Mouse (Mus musculus): ENCODE results near the gene Ttc36.

Gene Ttc36

DNA sequence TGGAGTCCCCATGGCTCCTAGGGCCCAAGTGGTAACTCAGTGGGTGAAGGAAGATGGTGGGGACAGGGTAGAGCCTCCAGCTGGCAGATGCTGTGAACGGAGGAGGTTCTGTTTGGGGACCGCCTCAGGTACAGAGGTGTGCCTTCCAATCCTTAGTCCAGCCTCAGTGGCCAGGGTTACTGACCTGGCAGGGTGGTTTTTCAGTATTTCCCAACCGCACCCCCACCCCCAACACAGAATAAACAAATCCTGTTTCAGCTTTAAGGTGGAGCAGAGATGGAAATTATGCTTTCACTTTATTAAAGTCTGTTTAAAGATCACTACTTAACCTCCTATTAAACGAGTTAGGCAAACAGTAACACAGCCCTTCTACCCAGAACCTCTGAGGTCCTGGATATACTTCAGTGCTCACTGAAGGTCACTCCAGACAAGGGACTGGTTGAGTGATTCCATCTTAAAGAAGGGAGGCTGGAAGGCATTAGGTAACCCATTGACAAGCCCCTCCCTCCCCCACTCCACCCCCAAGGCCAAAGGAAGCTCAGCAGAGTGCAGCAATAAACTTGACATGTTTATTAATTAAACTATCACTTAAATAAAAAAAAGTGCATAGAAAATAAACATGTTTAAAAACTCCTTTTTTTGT lies at the start of gene Ttc36:
Gene Ttc36 (minus strand): TSS at position 265 of the 643 bp plus-strand sequence.
- peak; percentile 63 to 77 for DNase-seq

- DNase-seq: no peak
Measured at GRCm38 (mm10) chr9:44847446-44847845, 44.6 kb upstream of the Ttc36 start.

DNA sequence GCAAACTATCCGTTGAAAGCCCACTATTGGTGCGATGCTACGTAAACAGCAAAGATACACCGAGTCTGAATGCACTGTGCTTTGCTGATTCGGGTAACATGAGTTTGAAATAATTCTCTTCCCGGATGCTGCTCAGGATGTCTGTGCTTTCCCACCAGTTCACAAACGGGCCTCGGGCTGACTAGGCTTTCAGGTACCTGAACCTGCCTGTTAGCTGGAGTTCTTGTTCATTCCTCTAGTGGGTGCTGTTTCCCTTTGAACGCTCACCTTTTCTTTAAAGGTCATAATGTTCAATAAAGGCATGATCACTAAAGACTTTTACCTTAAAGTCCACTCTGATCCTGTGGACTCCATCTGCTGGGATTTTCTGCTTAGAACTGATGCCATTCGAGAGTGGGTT lies 38.4 kb upstream of the Ttc36 start:
- DNase-seq: peak in 1 of 2 experiments; percentile 22

DNA sequence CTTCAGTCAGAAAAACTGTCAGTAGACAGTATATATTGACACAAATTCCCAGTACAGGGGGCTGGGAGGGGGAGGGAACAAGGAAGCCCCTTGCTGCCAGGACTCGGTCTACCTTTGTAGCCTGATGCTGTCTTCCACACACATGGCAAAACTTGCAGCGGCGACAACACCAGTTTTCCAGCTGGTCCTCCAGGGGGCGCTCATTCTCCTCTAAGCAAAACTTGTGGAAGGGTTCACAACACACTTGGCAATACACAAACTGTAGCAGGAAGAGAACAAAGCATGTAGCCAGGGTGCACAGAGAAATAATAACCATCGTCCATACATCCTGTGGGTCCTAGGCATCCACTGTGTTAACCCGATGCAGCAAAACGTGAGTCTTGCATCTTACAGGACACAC lies 33.6 kb upstream of the Ttc36 start:
- DNase-seq: peak; percentile 84

DNA sequence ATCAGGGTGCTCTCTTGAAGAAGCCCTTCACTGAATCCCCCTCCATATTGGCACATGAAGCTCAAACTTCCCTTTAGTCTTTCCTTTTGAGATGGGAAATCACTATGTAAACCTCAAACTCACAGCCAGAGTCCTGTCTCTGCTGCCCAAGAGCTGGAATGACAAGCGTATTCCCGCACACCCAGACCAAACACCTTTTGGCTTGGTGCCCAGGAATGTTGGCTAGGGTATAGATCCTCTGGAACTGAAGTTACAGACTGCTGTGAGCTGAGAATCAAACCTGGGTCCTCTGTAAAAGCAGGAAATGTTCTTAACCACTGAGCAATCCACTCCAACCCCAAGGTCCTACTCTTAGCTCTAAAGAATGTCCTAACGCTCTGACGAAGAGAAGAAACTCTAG lies 29.5 kb upstream of the Ttc36 start:
- DNase-seq: peak; percentile 36 to 45

DNA sequence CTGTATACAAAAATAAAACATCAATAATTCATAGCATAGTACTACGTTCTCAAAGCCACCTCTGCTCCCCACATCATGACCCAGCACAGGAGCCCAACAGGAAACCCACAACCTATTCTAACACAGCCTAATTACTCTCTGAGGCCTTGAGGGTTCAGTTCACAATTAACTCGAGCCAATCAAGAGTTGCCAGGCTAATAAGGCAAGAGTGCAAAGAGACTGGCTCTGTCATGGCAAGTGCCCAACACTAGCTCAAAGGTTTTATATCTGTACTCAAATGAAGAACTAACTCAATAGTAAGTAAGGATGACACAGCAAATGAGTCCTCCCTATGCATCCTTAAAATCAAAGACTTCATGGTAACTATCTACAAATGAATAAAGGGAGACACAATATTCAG lies 27.6 kb upstream of the Ttc36 start:
- DNase-seq: no peak

DNA sequence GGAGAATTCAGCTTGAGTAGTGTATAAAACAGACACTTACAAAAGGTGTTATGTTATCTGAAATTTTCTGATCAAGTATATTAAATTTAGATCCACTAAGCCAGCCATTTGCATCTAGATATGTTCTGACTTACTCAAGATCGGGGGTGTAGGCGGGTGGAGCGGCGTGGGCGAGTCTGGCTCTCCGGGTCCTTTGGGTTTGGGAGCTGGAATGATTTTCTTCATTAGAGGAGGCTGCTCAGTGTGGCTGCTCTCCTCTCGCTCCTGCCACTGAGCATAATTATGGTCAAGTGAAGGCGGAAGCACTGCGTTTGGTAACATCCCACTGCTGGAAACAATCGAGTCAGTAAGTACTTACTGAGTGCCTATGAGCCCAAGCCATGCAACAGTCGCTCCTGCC lies 26.1 kb upstream of the Ttc36 start:
- no peak for DNase-seq

GRCm38 (mm10) chr9:44826660-44827059 lies 23.8 kb upstream of the Ttc36 start:
- DNase-seq: no peak

GRCm38 (mm10) chr9:44819920-44820827 lies 17.3 kb upstream of the Ttc36 start:
- DNase-seq: no peak

DNA sequence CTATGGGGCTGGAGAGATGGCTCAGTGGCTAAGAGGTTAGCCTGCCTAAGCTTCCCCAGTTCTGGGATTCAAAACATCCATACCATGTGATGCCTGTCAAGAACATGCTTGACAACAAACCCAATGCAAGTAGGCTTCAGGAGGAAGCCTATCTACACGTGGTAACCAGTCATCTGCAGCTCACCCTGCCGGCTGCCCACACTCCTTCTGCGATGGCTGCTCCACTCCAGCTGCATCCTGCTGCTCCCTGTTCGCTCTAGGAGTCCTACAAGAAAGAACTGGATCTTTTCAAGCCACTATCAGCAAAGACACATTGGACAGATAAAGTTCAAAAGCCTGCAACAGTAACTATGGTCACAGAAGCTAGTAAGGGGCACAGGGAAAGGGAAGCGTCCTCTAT lies 14.7 kb upstream of the Ttc36 start:
- no peak for DNase-seq

DNA sequence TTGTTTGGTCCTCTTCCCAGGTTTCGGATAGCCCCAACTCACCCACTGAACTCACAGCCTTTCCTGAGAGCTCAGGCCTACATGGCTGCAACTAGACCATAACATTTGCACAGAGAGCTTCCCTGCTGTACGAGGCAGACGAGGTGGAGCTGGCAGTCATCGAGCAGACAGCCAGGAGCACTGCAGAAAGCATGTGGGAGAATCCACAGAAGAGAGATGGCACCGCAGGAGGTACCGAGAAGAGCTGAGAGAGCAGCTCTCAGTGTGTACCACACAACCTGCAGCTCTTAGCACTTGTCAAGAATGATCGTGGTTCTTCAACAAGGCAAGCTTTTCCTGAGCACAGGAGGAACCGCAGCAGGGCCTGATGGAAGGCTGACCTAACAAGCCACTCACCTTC lies 11.3 kb upstream of the Ttc36 start:
- DNase-seq: no peak

DNA sequence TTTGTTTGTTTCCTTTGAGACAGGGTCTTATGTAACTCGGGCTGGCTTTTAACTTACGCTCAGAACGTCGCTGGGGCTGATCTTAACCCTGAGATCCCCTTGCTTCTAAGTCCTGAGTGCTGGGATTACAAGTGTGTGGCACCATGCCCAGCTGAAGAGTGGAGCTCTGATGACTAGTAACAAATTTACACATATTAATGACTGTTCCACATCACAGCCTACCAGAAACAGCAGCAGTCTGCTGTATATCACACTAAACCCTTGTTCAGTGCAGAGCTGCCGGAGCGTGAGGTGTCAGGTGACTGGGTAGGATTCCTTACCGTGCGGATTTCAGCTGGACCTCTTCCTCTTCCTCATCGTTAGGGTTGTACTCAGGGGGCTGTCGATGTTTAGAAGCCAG lies 7.4 kb upstream of the Ttc36 start:
- DNase-seq: peak; percentile 41 to 63

GRCm38 (mm10) chr9:44807778-44808177 lies 4.9 kb upstream of the Ttc36 start:
- DNase-seq: no peak

- DNase-seq: no peak
Measured at GRCm38 (mm10) chr9:44807141-44807540, 4.3 kb upstream of the Ttc36 start.

DNA sequence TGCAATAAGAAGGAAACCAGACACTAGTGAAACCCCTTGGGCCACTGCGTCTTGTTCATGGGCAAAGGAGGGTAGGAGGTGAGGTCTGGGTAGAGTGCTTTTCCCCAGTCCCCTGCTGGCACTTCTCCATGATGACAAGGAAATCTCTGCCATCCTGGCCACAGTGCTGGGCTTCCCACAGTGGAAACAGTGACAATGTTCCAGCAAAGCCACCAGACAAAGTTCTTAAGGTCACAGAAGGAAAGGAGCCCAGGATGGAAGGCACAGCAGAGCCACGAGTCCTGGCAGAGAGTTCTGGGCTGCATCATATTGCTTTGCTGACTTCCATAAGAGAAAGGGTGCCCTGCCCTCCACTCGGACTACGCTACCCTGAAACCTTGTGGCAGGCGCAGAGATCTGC lies 2.7 kb upstream of the Ttc36 start:
- DNase-seq: no peak

DNA sequence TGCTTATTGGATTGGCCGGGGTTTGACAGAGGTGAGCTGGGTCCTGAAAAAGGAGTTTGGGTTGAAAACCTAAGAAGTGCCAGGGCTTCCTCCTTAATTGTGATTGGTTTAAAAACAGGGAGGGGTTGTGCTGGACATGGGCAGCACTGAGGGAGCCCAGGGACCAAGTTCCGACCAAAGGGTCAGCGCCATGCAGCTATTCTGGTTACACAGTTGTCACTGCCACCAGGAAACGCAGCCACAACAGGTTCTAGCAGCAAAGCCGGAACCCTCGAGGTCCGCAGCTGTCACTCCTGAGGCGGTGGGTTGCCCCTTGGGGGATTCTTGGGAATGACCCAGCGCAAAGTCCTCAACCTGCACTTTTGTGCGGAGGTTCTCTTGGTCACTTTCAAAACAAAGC lies 1.8 kb upstream of the Ttc36 start:
- DNase-seq: peak in 1 of 2 experiments; percentile 28

DNA sequence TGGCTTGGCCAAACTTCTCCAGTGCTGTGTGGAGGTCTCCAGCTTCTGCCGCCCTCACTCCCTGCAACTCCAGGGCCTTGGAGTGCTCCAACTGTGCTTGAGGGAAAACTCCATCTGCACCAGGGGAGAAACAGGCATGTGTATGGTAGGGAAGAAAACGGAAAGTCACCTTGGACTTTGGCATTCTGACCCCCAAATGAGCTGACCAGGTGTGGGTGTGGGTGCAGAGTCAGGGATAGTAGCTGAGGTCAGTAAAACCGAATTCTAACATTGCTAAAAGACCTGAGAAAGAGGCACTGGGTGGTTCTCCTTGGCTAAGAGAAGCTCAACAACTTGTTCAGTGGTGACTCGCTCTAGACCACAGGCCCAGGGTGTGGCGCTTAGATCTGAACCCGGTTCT lies 1.2 kb downstream of the Ttc36 start:
- DNase-seq: peak in 1 of 2 experiments; percentile 16

GRCm38 (mm10) chr9:44799958-44800324 lies 2.9 kb downstream of the Ttc36 start:
- no peak for DNase-seq

GRCm38 (mm10) chr9:44799102-44799957 lies 3.5 kb downstream of the Ttc36 start, which contains the start of gene Tmem25:
TSS of gene Tmem25 (minus strand) at chr9:44799307.
- DNase-seq: peak; percentile 89 to 94

GRCm38 (mm10) chr9:44798298-44798697 lies 4.6 kb downstream of the Ttc36 start:
- no peak for DNase-seq

GRCm38 (mm10) chr9:44792842-44793241 lies 10.0 kb downstream of the Ttc36 start:
- DNase-seq: no peak

GRCm38 (mm10) chr9:44772750-44773651 lies 29.9 kb downstream of the Ttc36 start:
- peak; percentile 96 to 98 for DNase-seq
